Mouse (Mus musculus) kidney, adult 18-20 months (tissue): ENCODE data around the gene Ccdc85c.

Source experiments
- DNase-seq: peaks from one replicate; pipeline ENCODE4 v3.0.0; 2021

The Ccdc85c gene

GRCm38 (mm10) chr12:108171336-108171735 lies 103.9 kb downstream of the Ccdc85c start:
- DNase-seq: no peak

- no peak for DNase-seq
Observed at GRCm38 (mm10) chr12:108170467-108170866, 104.8 kb downstream of the Ccdc85c start.

- no peak for DNase-seq
Observed at GRCm38 (mm10) chr12:108168909-108169308, 106.3 kb downstream of the Ccdc85c start.

- no peak for DNase-seq
Observed at GRCm38 (mm10) chr12:108163706-108164105, 111.5 kb downstream of the Ccdc85c start.

GRCm38 (mm10) chr12:108162036-108162435 lies 113.2 kb downstream of the Ccdc85c start:
- no peak for DNase-seq

GRCm38 (mm10) chr12:108159863-108160262 lies 115.4 kb downstream of the Ccdc85c start:
- no peak for DNase-seq
